Mouse (Mus musculus) megakaryocyte, embryonic 14.5 days (primary cell): ENCODE measurements at regions not wholly inside any gene's neighbourhood (a gene's known extent, or its start where the extent isn't known, plus 50 kb on each side); places are given as distances from the start of the nearest gene placed in this dataset.

Experiments used
- H3K27me3 ChIP-seq: replicated peaks from 2 replicates; pipeline ENCODE3; 2012; ENCODE audit warnings: inconsistent platforms
- H3K36me3 ChIP-seq: replicated peaks from 2 replicates; pipeline ENCODE3; 2012; ENCODE audit warnings: low read length, inconsistent platforms, mixed read lengths
- H3K4me1 ChIP-seq: 2 replicates; pipeline ENCODE4 v1.6.1; 2012; ENCODE audit warnings: inconsistent platforms
- H3K4me3 ChIP-seq: replicated peaks from 2 replicates; pipeline ENCODE3; 2012; ENCODE audit warnings: moderate library complexity, mild to moderate bottlenecking, inconsistent platforms
- H3K9me3 ChIP-seq: 2 replicates; pipeline ENCODE4 v1.6.1; 2012; ENCODE audit warnings: inconsistent platforms
- FLI1 ChIP-seq: IDR thresholded peaks from 2 replicates; pipeline ENCODE4 v1.6.1; 2012; ENCODE audit warnings: low read length, inconsistent platforms, mixed read lengths
- GATA1 ChIP-seq: IDR thresholded peaks from 3 replicates; pipeline ENCODE4 v1.6.1; 2012; ENCODE audit warnings: mixed read lengths, low read length, inconsistent platforms, borderline replicate concordance

DNA sequence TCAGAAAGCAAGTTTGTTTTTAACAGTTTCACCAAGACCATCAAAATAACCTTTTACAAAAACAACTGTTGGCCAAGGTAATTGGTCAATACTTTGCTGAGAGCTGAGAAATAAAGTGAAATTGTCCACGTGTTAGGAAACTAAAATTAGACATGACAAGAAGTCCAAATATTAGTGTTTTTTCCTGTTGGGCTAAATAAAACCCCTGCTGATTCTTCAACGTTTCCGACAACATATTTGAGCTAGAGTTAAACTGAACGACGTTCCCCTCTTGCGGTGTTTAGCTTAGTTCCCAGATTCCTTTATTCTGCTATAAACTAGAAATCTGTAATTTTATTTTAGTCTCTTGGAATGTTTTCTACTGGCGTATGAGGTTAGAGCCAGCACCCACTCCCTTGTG is 183.3 kb downstream of the Plk2 start:
- H3K36me3 ChIP-seq = no peaks in the 10 kb centered on the region

GRCm38 (mm10) chr13:110580166-110580565 is 185.3 kb downstream of the Plk2 start:
- TF ChIP-seq FLI1 (no peak), GATA1 (no peak)
- no peaks in the 10 kb centered on the region for H3K27me3 ChIP-seq
- H3K4me1 ChIP-seq = no peaks in the 10 kb centered on the region
- no peaks in the 10 kb centered on the region for H3K9me3 ChIP-seq
- H3K36me3 ChIP-seq = no peaks in the 10 kb centered on the region
- no peak overlapping the region for H3K4me3 ChIP-seq

More for the DNA sequence above, 183.3 kb downstream of the Plk2 start:
- Histone ChIP-seq H3K9me3 (no peaks in the 10 kb centered on the region), H3K4me3 (no peak overlapping the region), H3K27me3 (peaks cover 1% of the 10 kb centered on the region), H3K4me1 (0 out of 2 replicates have a peak, but pooled peaks cover 4% of the 10 kb centered on the region)
- TF ChIP-seq GATA1 (no peak), FLI1 (no peak)

DNA sequence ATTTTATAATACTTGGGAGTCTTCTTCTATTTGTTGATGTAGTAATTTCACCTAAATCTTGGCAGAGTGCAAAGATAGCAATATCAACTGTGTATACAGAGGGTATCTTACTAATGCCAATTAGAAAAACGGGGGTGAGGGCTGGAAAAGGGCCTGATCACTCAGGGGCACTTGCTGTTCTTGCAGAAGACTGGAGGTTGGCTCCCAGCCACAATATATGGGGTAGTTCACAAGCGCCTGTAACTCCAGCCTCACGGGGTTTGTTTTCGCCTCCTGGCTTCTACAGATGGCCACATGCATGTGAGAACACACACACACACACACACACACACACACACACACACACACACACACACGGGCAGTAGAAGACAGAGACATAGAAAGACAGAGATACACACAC is 185.7 kb downstream of the Plk2 start:
- Histone ChIP-seq H3K27me3 (no peaks in the 10 kb centered on the region), H3K36me3 (no peaks in the 10 kb centered on the region), H3K4me1 (no peaks in the 10 kb centered on the region), H3K9me3 (no peaks in the 10 kb centered on the region), H3K4me3 (no peak overlapping the region)
- no peak for TF ChIP-seq FLI1
- TF ChIP-seq GATA1 = no peak

GRCm38 (mm10) chr13:110584765-110585164 is 189.9 kb downstream of the Plk2 start:
- no peak for TF ChIP-seq GATA1
- TF ChIP-seq FLI1 = no peak

GRCm38 (mm10) chr13:110594630-110595029 is 199.8 kb downstream of the Plk2 start:
- H3K4me1 ChIP-seq = no peaks in the 10 kb centered on the region
- H3K36me3 ChIP-seq = no peaks in the 10 kb centered on the region
- no peak overlapping the region for H3K4me3 ChIP-seq
- H3K9me3 ChIP-seq = 0 out of 2 replicates have a peak, but pooled peaks cover 4% of the 10 kb centered on the region
- no peaks in the 10 kb centered on the region for H3K27me3 ChIP-seq
- no peak for TF ChIP-seq FLI1
- no peak for TF ChIP-seq GATA1

More at GRCm38 (mm10) chr13:110584765-110585164, 189.9 kb downstream of the Plk2 start:
- Histone ChIP-seq H3K4me3 (no peak overlapping the region), H3K4me1 (no peaks in the 10 kb centered on the region), H3K9me3 (no peaks in the 10 kb centered on the region), H3K36me3 (no peaks in the 10 kb centered on the region), H3K27me3 (no peaks in the 10 kb centered on the region)

- TF ChIP-seq GATA1 (no peak), FLI1 (no peak)
- no peak overlapping the region for H3K4me3 ChIP-seq
- H3K27me3 ChIP-seq = no peaks in the 10 kb centered on the region
- H3K36me3 ChIP-seq = no peaks in the 10 kb centered on the region
- no peaks in the 10 kb centered on the region for H3K4me1 ChIP-seq
- H3K9me3 ChIP-seq = 0 out of 2 replicates have a peak, but pooled peaks cover 4% of the 10 kb centered on the region
Measured at GRCm38 (mm10) chr13:110599666-110600065, 204.8 kb downstream of the Plk2 start.

DNA sequence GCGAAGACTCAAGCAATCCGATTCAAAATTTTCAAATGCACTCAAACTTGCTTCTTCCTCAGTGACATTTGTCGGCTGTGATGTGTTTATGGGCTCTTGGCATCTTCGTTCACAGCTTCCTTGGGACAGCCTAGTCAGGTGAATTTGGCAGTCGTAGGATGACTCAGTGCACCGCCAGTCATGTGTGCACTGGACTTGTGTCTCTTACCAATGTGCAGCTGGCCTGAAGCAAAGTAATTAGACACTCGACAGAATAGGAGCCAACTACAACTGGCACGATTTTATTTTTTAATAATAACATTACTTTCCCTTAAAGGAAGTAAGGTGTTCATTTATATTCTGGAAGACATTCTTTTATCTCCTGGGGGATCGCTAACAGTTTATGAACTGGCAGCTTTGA is 205.5 kb downstream of the Plk2 start:
- Histone ChIP-seq H3K4me1 (no peaks in the 10 kb centered on the region), H3K27me3 (no peaks in the 10 kb centered on the region), H3K4me3 (no peak overlapping the region), H3K9me3 (0 out of 2 replicates have a peak, but pooled peaks cover 4% of the 10 kb centered on the region), H3K36me3 (no peaks in the 10 kb centered on the region)
- TF ChIP-seq GATA1 (no peak), FLI1 (no peak)

DNA sequence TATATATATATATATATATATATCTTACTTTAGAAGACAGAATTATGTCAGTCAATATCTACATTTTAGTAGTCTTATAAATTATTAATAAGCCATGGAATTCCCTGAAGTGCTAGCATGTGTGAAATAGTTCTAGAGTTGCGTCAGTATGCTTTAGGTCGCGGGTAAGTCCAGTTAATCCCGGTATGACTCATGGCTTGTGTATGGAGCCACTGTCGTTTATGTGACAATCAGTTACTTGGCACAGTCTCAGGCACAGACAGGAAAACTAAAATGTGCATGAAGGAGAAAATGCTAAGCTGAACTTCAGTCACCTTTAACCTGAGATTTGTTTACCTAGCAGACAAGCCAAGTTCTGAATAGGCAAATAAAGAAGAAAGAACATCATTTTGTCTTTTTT is 206.5 kb downstream of the Plk2 start:
- Histone ChIP-seq H3K36me3 (no peaks in the 10 kb centered on the region), H3K4me1 (no peaks in the 10 kb centered on the region), H3K4me3 (no peak overlapping the region), H3K27me3 (no peaks in the 10 kb centered on the region), H3K9me3 (no peaks in the 10 kb centered on the region)
- TF ChIP-seq FLI1 = no peak
- TF ChIP-seq GATA1 = no peak

DNA sequence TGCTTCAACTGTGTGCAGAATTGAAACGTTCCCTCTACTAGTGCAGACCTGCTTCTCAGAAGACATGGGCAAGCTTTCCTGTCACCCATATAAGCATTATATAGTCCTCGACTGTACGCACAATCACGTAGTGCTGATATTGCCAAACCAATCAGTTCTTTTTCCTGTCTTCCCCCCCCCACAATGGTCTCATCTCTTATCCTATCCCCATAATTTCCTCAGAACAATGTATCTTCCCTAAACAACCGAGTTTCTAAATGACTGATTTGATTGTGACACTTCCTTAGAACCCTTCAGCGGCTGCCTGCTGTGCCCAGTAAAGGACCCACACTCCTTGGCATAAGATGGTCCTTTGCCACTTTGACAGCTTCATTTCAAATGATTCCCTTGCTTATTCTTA is 207.0 kb downstream of the Plk2 start:
- Histone ChIP-seq H3K27me3 (no peaks in the 10 kb centered on the region), H3K9me3 (no peaks in the 10 kb centered on the region), H3K36me3 (no peaks in the 10 kb centered on the region), H3K4me1 (no peaks in the 10 kb centered on the region), H3K4me3 (no peak overlapping the region)
- no peak for TF ChIP-seq FLI1
- no peak for TF ChIP-seq GATA1

- Histone ChIP-seq H3K9me3 (no peaks in the 10 kb centered on the region), H3K36me3 (no peaks in the 10 kb centered on the region), H3K4me1 (no peaks in the 10 kb centered on the region), H3K27me3 (no peaks in the 10 kb centered on the region), H3K4me3 (no peak overlapping the region)
- TF ChIP-seq FLI1 (no peak), GATA1 (no peak)
Measured at GRCm38 (mm10) chr13:110602894-110603293, 208.0 kb downstream of the Plk2 start.

DNA sequence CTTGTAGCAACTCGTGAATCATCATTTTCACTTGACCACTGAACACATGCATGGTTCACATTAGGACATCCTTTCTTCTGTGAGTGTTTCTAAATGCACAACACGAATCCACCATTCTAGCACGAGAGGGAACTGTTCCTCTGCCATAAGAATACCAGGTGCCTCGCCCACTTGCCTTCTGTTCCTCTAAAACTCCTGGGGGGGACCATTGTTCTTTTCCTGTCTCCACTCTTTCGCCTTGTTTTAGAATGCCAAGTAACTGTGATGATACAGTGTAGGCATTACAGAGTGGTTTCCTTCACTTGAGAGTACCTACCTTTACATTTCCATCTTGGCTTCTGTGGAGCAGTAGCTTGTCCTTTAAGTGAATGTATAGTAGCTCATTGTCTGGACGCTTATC is 224.2 kb downstream of the Plk2 start:
- Histone ChIP-seq H3K4me1 (no peaks in the 10 kb centered on the region), H3K4me3 (no peak overlapping the region), H3K36me3 (no peaks in the 10 kb centered on the region), H3K27me3 (peaks cover 7% of the 10 kb centered on the region), H3K9me3 (no peaks in the 10 kb centered on the region)
- no peak for TF ChIP-seq GATA1
- no peak for TF ChIP-seq FLI1

GRCm38 (mm10) chr13:110627136-110627535 is 232.3 kb downstream of the Plk2 start:
- Histone ChIP-seq H3K4me1 (peaks cover 5% of the 10 kb centered on the region; the same call in 1 of the 2 replicates), H3K36me3 (no peaks in the 10 kb centered on the region), H3K9me3 (no peaks in the 10 kb centered on the region), H3K4me3 (no peak overlapping the region), H3K27me3 (peaks cover 15% of the 10 kb centered on the region)
- no peak for TF ChIP-seq FLI1
- no peak for TF ChIP-seq GATA1
